Mouse (Mus musculus): ENCODE data around the gene Arap1. TPM values are rescaled to one million over a fixed set of nuclear protein-coding genes. Genes with fewer than 3 reads are reported as not detected.

Gene Arap1
- total and polyA plus RNA-seq, 2 experiments = 43.8 to 88.2 TPM

GRCm38 (mm10) chr7:101376701-101377340 lies 29.0 kb downstream of the Arap1 start:
- Histone ChIP-seq H3K27ac (replicated peaks; ENCODE audit: insufficient read depth, low read depth, low read length) (peak overlapping the region; percentile 87; the same call in 1 of the 2 replicates), H3K4me3 (ENCODE audit: insufficient read depth, low read depth, low read length) (no peak overlapping the region), H3K36me3 (ENCODE audit: control insufficient read depth, insufficient read depth, low read length) (no peaks in the 10 kb centered on the region), H3K27me3 (ENCODE audit: control insufficient read depth, insufficient read depth, low read length) (no peaks in the 10 kb centered on the region), H3K4me1 (ENCODE audit: control insufficient read depth, insufficient read depth, low read length) (peaks cover 17% of the 10 kb centered on the region), H3K9ac (ENCODE audit: low read depth, low read length) (no peak overlapping the region), H3K79me2 (ENCODE audit: control insufficient read depth, insufficient read depth, low read length) (peaks cover 11% of the 10 kb centered on the region)
- no peak for TF ChIP-seq CTCF (IDR thresholded peaks at IDR 0.05; ENCODE audit: low read depth, low read length)
- TF ChIP-seq POLR2A (IDR thresholded peaks at IDR 0.05; ENCODE audit: extremely low read depth, insufficient read depth, low read length) = no peak
- WGBS = 83% methylated on average over 10 of the region's 10 CpGs
- no peak for DNase-seq (ENCODE audit: extremely low read depth, low read depth, low spot score)

- Histone ChIP-seq H3K79me2 (ENCODE audit: control insufficient read depth, insufficient read depth, low read length) (peaks cover 11% of the 10 kb centered on the region), H3K27ac (replicated peaks; ENCODE audit: insufficient read depth, low read depth, low read length) (peak overlapping the region; percentile 95), H3K4me1 (ENCODE audit: control insufficient read depth, insufficient read depth, low read length) (peaks cover 19% of the 10 kb centered on the region), H3K4me3 (ENCODE audit: insufficient read depth, low read depth, low read length) (peak overlapping the region; percentile 77), H3K36me3 (ENCODE audit: control insufficient read depth, insufficient read depth, low read length) (no peaks in the 10 kb centered on the region), H3K27me3 (ENCODE audit: control insufficient read depth, insufficient read depth, low read length) (no peaks in the 10 kb centered on the region), H3K9ac (ENCODE audit: low read depth, low read length) (peak overlapping the region; percentile 71)
- TF ChIP-seq CTCF (IDR thresholded peaks at IDR 0.05; ENCODE audit: low read depth, low read length) (no peak), POLR2A (IDR thresholded peaks at IDR 0.05; ENCODE audit: extremely low read depth, insufficient read depth, low read length) (peak; percentile 49; the same call in 1 of the 2 replicates)
- 5% methylated on average over 7 of the region's 7 CpGs for WGBS
- peak; percentile 86 for DNase-seq (ENCODE audit: extremely low read depth, low read depth, low spot score)
Measured at GRCm38 (mm10) chr7:101377741-101378262, 29.9 kb downstream of the Arap1 start.

GRCm38 (mm10) chr7:101378285-101378684 lies 30.4 kb downstream of the Arap1 start:
- Histone ChIP-seq H3K9ac (ENCODE audit: low read depth, low read length) (peak overlapping the region; percentile 71), H3K4me1 (ENCODE audit: control insufficient read depth, insufficient read depth, low read length) (peaks cover 19% of the 10 kb centered on the region), H3K79me2 (ENCODE audit: control insufficient read depth, insufficient read depth, low read length) (peaks cover 7% of the 10 kb centered on the region), H3K27me3 (ENCODE audit: control insufficient read depth, insufficient read depth, low read length) (no peaks in the 10 kb centered on the region), H3K27ac (replicated peaks; ENCODE audit: insufficient read depth, low read depth, low read length) (peak overlapping the region; percentile 95), H3K4me3 (ENCODE audit: insufficient read depth, low read depth, low read length) (peak overlapping the region; percentile 77), H3K36me3 (ENCODE audit: control insufficient read depth, insufficient read depth, low read length) (no peaks in the 10 kb centered on the region)
- WGBS = 17% methylated on average over 3 of the region's 3 CpGs
- TF ChIP-seq POLR2A (IDR thresholded peaks at IDR 0.05; ENCODE audit: extremely low read depth, insufficient read depth, low read length) (no peak), CTCF (IDR thresholded peaks at IDR 0.05; ENCODE audit: low read depth, low read length) (no peak)
- DNase-seq (ENCODE audit: extremely low read depth, low read depth, low spot score) = no peak

GRCm38 (mm10) chr7:101378796-101379465 lies 31.1 kb downstream of the Arap1 start:
- H3K79me2 ChIP-seq (ENCODE audit: control insufficient read depth, insufficient read depth, low read length) = peaks cover 7% of the 10 kb centered on the region; the same call in 1 of the 2 replicates
- H3K4me3 ChIP-seq (ENCODE audit: insufficient read depth, low read depth, low read length) = peak overlapping the region; percentile 77
- H3K4me1 ChIP-seq (ENCODE audit: control insufficient read depth, insufficient read depth, low read length) = peaks cover 19% of the 10 kb centered on the region
- H3K27me3 ChIP-seq (ENCODE audit: control insufficient read depth, insufficient read depth, low read length) = no peaks in the 10 kb centered on the region
- H3K27ac ChIP-seq (replicated peaks; ENCODE audit: insufficient read depth, low read depth, low read length) = peak overlapping the region; percentile 95
- peak overlapping the region; percentile 71 for H3K9ac ChIP-seq (ENCODE audit: low read depth, low read length)
- no peaks in the 10 kb centered on the region for H3K36me3 ChIP-seq (ENCODE audit: control insufficient read depth, insufficient read depth, low read length)
- WGBS = 10% methylated on average over 5 of the region's 5 CpGs
- peak; percentile 93 for DNase-seq (ENCODE audit: extremely low read depth, low read depth, low spot score)
- TF ChIP-seq POLR2A (IDR thresholded peaks at IDR 0.05; ENCODE audit: extremely low read depth, insufficient read depth, low read length) = no peak
- no peak for TF ChIP-seq CTCF (IDR thresholded peaks at IDR 0.05; ENCODE audit: low read depth, low read length)

- Histone ChIP-seq H3K36me3 (ENCODE audit: control insufficient read depth, insufficient read depth, low read length) (no peaks in the 10 kb centered on the region), H3K9ac (ENCODE audit: low read depth, low read length) (peak overlapping the region; percentile 58), H3K27me3 (ENCODE audit: control insufficient read depth, insufficient read depth, low read length) (no peaks in the 10 kb centered on the region), H3K4me3 (ENCODE audit: insufficient read depth, low read depth, low read length) (peak overlapping the region; percentile 58; the same call in 1 of the 2 replicates), H3K27ac (replicated peaks; ENCODE audit: insufficient read depth, low read depth, low read length) (peak overlapping the region; percentile 82), H3K4me1 (ENCODE audit: control insufficient read depth, insufficient read depth, low read length) (peaks cover 19% of the 10 kb centered on the region), H3K79me2 (ENCODE audit: control insufficient read depth, insufficient read depth, low read length) (peaks cover 7% of the 10 kb centered on the region; the same call in 1 of the 2 replicates)
- peak; percentile 64 for DNase-seq (ENCODE audit: extremely low read depth, low read depth, low spot score)
- 17% methylated on average over 2 of the region's 2 CpGs for WGBS
- TF ChIP-seq POLR2A (IDR thresholded peaks at IDR 0.05; ENCODE audit: extremely low read depth, insufficient read depth, low read length) = no peak
- no peak for TF ChIP-seq CTCF (IDR thresholded peaks at IDR 0.05; ENCODE audit: low read depth, low read length)
Measured at GRCm38 (mm10) chr7:101379732-101380131, 31.9 kb downstream of the Arap1 start.
